Mouse (Mus musculus): Measurements from ENCODE around the gene Fem1b. TPM values are rescaled to one million over a fixed set of nuclear protein-coding genes. Genes with fewer than 3 reads are reported as not detected.
"Not testable (repeated sequence)": the region's sequence is repeated elsewhere in the genome, so short reads cannot be mapped to it uniquely, and the experiment has no call there.

Fem1b gene
- polyA plus RNA-seq, 1 experiment from 2014 or later = 8.4 TPM

DNA sequence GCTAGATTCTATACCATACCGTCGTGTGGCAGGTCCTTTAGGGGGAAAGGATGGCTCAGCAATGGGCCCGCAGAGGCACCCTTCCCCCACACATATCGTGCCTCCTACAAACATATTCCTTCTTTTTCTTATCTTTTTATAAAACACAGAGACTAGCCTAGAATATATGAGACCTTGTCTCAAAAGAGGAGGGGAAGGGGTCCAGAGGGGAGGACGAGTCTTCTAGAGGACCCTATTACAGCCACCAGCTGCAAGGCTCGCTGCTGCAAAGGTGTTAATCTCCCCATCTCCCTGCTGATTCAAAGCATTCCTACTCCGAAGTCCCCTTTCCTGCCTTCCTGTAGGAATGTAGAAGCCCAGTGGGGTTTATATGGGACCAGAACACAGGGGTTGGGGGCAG is 14.7 kb upstream of the Fem1b start:
- H3K27me3 ChIP-seq = no peaks in the 10 kb centered on the region
- peak overlapping the region; percentile 25; the same call in 1 of the 2 replicates for H3K4me2 ChIP-seq
- H3K4me3 ChIP-seq (replicated peaks) = no peak overlapping the region
- no peak overlapping the region for H3K27ac ChIP-seq (replicated peaks)
- no peak overlapping the region for H3K9ac ChIP-seq
- ATAC-seq (ENCODE audit: insufficient read depth) = no peak
- H3K4me1 ChIP-seq (replicated peaks) = peaks cover 40% of the 10 kb centered on the region
- WGBS (ENCODE audit: insufficient replicate concordance) = 29% methylated on average over 7 of the region's 7 CpGs
- H3K9me3 ChIP-seq (replicated peaks) = no peaks in the 10 kb centered on the region
- H3K36me3 ChIP-seq (replicated peaks) = no peaks in the 10 kb centered on the region

DNA sequence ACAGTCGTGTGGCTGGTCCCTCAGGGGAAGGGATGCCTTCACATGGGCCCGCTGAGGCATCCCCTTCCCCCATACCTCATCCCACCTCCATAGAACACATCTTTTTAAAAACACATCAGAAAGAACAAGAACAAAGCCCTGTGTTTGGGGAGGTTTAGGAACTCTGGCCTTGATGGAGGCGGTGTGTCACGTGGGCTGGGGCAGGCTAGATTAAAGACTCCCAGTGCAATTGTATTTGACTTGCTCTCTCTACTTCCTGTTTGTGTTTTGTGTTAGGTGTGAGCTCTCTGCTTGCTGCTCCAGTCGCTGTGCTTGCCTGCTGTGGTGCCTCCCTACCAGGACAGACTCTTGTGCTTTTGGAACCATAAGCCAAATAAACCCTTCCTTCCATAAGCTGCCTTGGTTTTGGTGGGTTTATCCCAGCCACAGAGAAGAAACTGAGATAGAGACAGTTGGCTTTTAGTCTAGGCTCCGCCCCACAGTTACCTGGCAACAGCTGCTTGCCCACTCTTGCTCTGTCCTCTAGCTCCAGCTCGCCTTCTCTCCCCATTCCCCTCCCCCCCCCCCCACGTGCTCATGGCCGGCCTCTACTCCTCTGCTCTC is 14.2 kb upstream of the Fem1b start:
- WGBS (ENCODE audit: insufficient replicate concordance) = 30% methylated on average over 8 of the region's 9 CpGs
- Histone ChIP-seq H3K27ac (replicated peaks) (0 out of 2 replicates have a peak overlapping the region, but pooled peaks have one; percentile 45), H3K9me3 (replicated peaks) (no peaks in the 10 kb centered on the region), H3K4me3 (replicated peaks) (no peak overlapping the region), H3K4me2 (peak overlapping the region; percentile 25; the same call in 1 of the 2 replicates), H3K27me3 (no peaks in the 10 kb centered on the region), H3K4me1 (replicated peaks) (peaks cover 40% of the 10 kb centered on the region), H3K36me3 (replicated peaks) (no peaks in the 10 kb centered on the region), H3K9ac (no peak overlapping the region)
- ATAC-seq (ENCODE audit: insufficient read depth) = no peak

DNA sequence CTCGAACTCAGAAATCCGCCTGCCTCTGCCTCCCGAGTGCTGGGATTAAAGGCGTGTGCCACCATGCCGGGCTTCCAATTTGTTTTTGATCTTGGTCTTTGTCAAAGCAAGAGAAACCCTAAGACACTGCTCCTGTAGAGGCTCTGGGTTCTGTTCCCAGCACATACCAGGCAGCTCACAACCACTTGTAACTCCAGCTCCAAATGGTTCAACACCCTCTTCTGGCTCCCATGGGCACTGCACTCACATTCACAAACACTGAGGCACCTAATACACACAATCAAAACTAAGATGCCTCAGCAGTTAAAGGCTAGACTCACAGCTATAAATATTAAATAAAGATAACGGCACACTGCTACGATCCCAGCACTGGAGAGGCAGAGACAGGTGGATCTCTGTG is 10.1 kb upstream of the Fem1b start:
- no peak for ATAC-seq (ENCODE audit: insufficient read depth)
- Histone ChIP-seq H3K4me1 (replicated peaks) (peaks cover 17% of the 10 kb centered on the region), H3K27ac (replicated peaks) (no peak overlapping the region), H3K27me3 (no peaks in the 10 kb centered on the region), H3K4me2 (no peak overlapping the region), H3K9ac (no peak overlapping the region), H3K9me3 (replicated peaks) (no peaks in the 10 kb centered on the region), H3K4me3 (replicated peaks) (no peak overlapping the region), H3K36me3 (replicated peaks) (no peaks in the 10 kb centered on the region)
- 88% methylated on average over 7 of the region's 7 CpGs for WGBS (ENCODE audit: insufficient replicate concordance)

DNA sequence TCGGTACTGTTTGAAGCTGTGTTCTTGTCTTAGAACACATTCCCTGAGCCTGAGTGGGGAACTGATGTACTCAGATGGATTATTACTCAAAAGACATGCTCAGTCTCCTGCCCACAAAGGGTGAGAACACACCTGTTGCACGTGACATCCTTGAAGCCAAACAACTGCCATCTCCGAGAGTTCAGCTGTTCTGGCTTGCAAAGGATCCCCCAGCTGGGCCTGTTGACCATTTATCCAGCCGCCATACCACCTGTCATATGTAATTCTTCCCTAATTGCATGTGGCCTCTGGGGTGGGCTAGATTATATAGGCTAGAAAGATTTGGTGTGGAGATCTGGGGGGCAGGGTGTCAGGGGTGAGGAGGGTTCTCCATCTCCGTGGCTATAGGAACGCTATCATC is 9.1 kb upstream of the Fem1b start:
- no peaks in the 10 kb centered on the region for H3K36me3 ChIP-seq (replicated peaks)
- no peak overlapping the region for H3K27ac ChIP-seq (replicated peaks)
- no peak overlapping the region for H3K4me3 ChIP-seq (replicated peaks)
- no peaks in the 10 kb centered on the region for H3K27me3 ChIP-seq
- H3K4me1 ChIP-seq (replicated peaks) = peaks cover 7% of the 10 kb centered on the region
- no peaks in the 10 kb centered on the region for H3K9me3 ChIP-seq (replicated peaks)
- no peak for ATAC-seq (ENCODE audit: insufficient read depth)
- no peak overlapping the region for H3K9ac ChIP-seq
- no peak overlapping the region for H3K4me2 ChIP-seq
- 70% methylated on average over 6 of the region's 6 CpGs for whole genome bisulfite sequencing (ENCODE audit: insufficient replicate concordance)

DNA sequence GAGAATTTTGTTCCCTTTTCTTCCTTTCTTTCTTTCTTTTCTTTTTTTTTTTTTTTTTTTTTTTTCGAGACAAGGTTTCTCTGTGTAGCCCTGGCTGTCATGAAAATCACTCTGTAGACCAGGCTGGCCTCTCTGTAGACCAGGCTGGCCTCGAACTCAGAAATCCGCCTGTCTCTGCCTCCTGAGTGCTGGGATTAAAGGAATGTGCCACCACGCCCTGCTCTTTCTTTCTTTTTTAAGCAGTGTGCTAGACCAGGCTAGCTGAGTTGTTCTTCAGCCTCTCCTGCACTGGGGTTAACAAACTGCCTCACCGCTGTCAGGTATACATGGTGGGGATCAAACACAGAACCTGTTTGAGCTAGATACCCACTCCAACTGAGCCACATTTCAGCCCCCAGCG is 8.2 kb upstream of the Fem1b start:
- H3K9me3 ChIP-seq (replicated peaks); H3K27ac ChIP-seq (replicated peaks); H3K36me3 ChIP-seq (replicated peaks); H3K4me1 ChIP-seq (replicated peaks); ATAC-seq (ENCODE audit: insufficient read depth); H3K4me3 ChIP-seq (replicated peaks); H3K9ac ChIP-seq; H3K4me2 ChIP-seq; H3K27me3 ChIP-seq: not testable (repeated sequence)
- WGBS (ENCODE audit: insufficient replicate concordance) = 64% methylated on average over 6 of the region's 6 CpGs

DNA sequence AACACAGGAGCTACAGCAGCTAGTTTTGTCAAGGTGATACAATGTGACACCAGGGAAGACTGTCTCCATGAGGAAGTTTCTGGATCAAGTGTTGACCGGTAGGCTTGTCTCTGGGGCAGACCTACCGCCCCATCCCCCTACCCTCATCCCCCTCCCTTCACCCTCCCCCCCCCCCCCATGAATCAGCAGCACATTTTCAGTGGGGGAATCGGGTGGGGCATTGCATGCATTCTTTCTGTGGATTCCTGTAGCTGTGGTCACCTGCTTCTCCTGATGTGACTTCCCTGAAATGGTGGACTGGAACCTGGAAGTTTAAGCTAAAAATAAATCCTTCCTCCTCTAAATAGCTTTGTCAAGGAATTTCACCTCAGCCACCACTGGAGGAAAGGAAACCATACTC is 7.8 kb upstream of the Fem1b start:
- Histone ChIP-seq H3K36me3 (replicated peaks) (no peaks in the 10 kb centered on the region), H3K4me2 (no peak overlapping the region), H3K27ac (replicated peaks) (no peak overlapping the region), H3K4me3 (replicated peaks) (no peak overlapping the region), H3K4me1 (replicated peaks) (0 out of 2 replicates have a peak, but pooled peaks cover 5% of the 10 kb centered on the region), H3K27me3 (no peaks in the 10 kb centered on the region), H3K9ac (no peak overlapping the region), H3K9me3 (replicated peaks) (no peaks in the 10 kb centered on the region)
- ATAC-seq (ENCODE audit: insufficient read depth) = no peak
- WGBS (ENCODE audit: insufficient replicate concordance) = 57% methylated on average over 3 of the region's 3 CpGs

DNA sequence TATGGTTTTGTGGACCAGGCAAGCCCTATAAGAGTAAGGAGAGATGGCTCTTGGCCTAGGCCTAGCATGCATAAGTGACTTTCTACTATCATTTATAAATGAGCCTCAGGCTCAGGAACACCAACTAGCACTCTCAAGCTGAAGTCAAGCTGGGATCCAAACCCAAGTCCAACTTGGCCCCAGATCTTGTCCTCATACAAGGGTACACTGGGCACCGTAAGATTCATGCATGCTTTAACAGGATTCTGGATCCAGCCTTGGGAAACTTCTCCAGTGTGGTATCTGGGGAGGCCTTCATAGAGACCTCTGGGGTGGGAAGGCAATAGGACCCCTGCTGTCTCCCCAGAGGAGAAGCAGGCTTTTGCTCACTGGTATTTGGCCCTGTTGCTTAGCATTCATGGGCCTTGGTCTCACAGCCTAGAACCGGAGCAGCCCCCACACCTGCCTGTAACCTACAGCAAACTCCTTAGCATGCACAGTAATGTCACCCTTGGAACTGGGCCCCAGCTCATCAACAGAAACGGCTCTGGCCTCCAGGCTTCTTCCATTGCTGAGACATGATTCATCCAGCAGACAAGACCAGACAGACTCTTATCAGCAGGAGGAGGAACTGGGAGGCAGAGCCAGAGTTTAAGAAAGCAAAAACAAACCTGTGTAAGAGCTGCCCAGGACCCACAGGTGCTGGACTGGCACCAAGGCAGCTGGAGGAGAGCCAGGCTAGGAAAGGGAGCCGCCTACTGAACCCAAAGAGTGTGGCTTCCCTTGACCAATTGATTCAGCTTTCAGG is 6.3 kb upstream of the Fem1b start:
- no peak for ATAC-seq (ENCODE audit: insufficient read depth)
- H3K36me3 ChIP-seq (replicated peaks) = no peaks in the 10 kb centered on the region
- no peak overlapping the region for H3K9ac ChIP-seq
- no peaks in the 10 kb centered on the region for H3K9me3 ChIP-seq (replicated peaks)
- no peaks in the 10 kb centered on the region for H3K27me3 ChIP-seq
- no peak overlapping the region for H3K4me2 ChIP-seq
- H3K4me1 ChIP-seq (replicated peaks) = peaks cover 5% of the 10 kb centered on the region; the same call in 1 of the 2 replicates
- no peak overlapping the region for H3K27ac ChIP-seq (replicated peaks)
- 60% methylated on average over 4 of the region's 4 CpGs for WGBS (ENCODE audit: insufficient replicate concordance)
- no peak overlapping the region for H3K4me3 ChIP-seq (replicated peaks)

DNA sequence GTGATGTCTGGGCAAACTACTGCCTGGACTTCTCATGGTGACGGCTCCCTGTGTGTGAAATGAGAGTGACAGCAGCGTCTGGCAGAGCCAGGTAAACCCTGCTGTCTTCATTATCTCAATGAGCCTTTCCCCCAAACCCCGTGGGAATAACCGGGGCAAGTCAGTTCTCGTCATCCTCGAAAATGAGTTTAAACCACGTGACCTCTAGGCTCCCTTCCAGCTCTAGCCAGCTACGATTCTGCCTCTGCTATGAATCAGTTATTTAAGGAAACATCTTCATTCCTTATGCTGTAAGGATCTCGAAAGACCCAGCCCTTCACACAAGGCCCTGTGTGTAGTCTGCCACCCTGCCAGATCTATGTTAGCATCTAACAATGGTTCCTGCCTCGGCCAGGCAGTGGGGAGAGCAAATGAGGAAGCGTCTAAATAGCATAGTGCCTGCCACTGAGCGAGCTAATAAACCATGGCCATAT is 5.4 kb upstream of the Fem1b start:
- Histone ChIP-seq H3K27ac (replicated peaks) (no peak overlapping the region), H3K27me3 (no peaks in the 10 kb centered on the region), H3K4me2 (no peak overlapping the region), H3K9ac (no peak overlapping the region), H3K36me3 (replicated peaks) (no peaks in the 10 kb centered on the region), H3K4me3 (replicated peaks) (no peak overlapping the region), H3K9me3 (replicated peaks) (no peaks in the 10 kb centered on the region), H3K4me1 (replicated peaks) (peaks cover 12% of the 10 kb centered on the region)
- ATAC-seq (ENCODE audit: insufficient read depth) = no peak
- 49% methylated on average over 12 of the region's 12 CpGs for WGBS (ENCODE audit: insufficient replicate concordance)

DNA sequence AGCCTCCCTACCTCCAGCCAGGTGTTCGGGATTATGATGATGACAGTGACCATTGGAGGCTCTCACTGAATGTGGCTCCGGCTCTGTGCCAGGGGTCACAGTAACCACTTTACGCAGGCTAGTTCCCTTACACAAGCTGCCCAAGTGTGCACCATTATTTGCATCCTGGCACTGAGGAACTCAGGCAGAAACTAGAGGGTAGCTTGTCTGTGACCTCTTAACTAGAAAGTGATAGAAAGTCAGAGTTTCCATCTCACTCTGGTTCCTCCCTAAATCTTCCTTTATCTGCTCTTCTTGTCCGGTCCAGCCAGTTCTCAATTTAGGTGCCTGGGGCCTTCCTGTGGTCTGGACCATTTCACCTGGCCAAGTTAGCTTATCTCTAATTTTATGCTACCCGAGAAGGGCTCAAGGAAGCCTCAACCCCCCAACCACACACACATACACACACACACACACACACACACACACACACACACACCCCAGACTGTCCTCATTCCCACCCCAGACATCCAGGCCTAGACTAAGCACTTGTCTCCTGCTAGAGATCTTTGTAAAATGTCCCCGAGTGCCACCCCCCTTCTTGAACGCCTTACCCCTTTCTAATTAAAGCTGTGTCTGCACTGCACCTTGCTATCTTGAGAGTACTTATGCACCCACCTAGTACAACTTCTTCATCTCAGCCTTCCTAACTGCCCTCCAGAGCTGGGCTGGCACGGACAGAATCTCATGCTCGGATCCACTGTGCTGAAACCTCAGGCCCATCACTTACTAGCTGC is 4.8 kb upstream of the Fem1b start:
- Histone ChIP-seq H3K4me3 (replicated peaks) (no peak overlapping the region), H3K27ac (replicated peaks) (no peak overlapping the region), H3K4me2 (no peak overlapping the region), H3K9ac (no peak overlapping the region), H3K9me3 (replicated peaks) (no peaks in the 10 kb centered on the region), H3K27me3 (no peaks in the 10 kb centered on the region), H3K4me1 (replicated peaks) (peaks cover 15% of the 10 kb centered on the region), H3K36me3 (replicated peaks) (no peaks in the 10 kb centered on the region)
- WGBS (ENCODE audit: insufficient replicate concordance) = 64% methylated on average over 9 of the region's 9 CpGs
- no peak for ATAC-seq (ENCODE audit: insufficient read depth)

DNA sequence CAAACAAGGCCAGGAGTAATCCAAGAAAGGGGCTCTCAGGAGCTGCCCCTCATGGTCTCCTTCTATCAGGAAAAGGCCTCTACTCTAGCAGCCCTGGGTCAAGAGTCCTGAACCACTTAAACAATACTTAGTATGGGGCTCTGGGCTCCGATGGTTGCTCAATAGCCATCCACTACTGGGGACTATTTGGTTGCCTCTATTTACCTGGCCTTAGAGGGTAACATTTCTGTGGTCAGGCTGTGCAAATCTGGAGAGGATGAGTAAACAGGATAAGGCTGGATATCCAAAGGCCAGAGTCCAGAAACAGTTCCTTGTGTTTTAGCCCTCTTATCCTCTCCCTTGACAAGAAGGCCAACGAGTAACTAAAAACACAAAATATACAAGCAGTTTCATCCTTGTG is 3.0 kb upstream of the Fem1b start:
- Histone ChIP-seq H3K4me2 (no peak overlapping the region; the same call in 1 of the 2 replicates), H3K4me3 (replicated peaks) (no peak overlapping the region), H3K36me3 (replicated peaks) (no peaks in the 10 kb centered on the region), H3K27me3 (no peaks in the 10 kb centered on the region), H3K27ac (replicated peaks) (peak overlapping the region; percentile 66), H3K4me1 (replicated peaks) (peaks cover 23% of the 10 kb centered on the region), H3K9ac (no peak overlapping the region), H3K9me3 (replicated peaks) (no peaks in the 10 kb centered on the region)
- WGBS (ENCODE audit: insufficient replicate concordance) = 57% methylated on average over 2 of the region's 2 CpGs
- no peak for ATAC-seq (ENCODE audit: insufficient read depth)

All from liver, embryonic 15.5 days (tissue).